Mouse (Mus musculus) urinary bladder, postnatal 0 days (tissue): ENCODE measurements around the gene Itga11. TPM values are rescaled to one million over a fixed set of nuclear protein-coding genes. Genes with fewer than 3 reads are reported as not detected.

Experiments used
- polyA plus RNA-seq: library from polyadenylated mRNA; unstranded; fragments of >200 nt; fragmentation: Nextera tagmentation; extraction: Ambion mirVana; gene quantifications from 2 replicates; pipeline ENCODE4 v1.2.1, GENCODE M21; 2015

Itga11 gene
- 0.70 and 1.2 TPM in 2 replicates for polyA plus RNA-seq

GRCm38 (mm10) chr9:62677641-62678549, at the start of gene Itga11:
Gene Itga11 (plus strand): TSS chr9:62677826.

GRCm38 (mm10) chr9:62811516-62812121, 134.0 kb downstream of the Itga11 start, which contains the start of gene Fem1b:
Gene Fem1b (minus strand): TSS chr9:62811934.

Other genes starting within 250 kb of the Itga11 start
- gene Coro2b, start 140.8 kb upstream of the Itga11 start, polyA plus RNA-seq = 2.1 and 2.7 TPM in 2 replicates
- 7.1 and 8.7 TPM in 2 replicates for gene Fem1b, start 134.1 kb downstream of the Itga11 start, polyA plus RNA-seq
- 18.5 and 19.8 TPM in 2 replicates for gene Cln6, start 161.0 kb downstream of the Itga11 start, polyA plus RNA-seq
- 39.4 and 42.6 TPM in 2 replicates for gene Calml4, start 180.3 kb downstream of the Itga11 start, polyA plus RNA-seq